Mouse (Mus musculus): ENCODE data around the gene Zfp629.

The Zfp629 gene

DNA sequence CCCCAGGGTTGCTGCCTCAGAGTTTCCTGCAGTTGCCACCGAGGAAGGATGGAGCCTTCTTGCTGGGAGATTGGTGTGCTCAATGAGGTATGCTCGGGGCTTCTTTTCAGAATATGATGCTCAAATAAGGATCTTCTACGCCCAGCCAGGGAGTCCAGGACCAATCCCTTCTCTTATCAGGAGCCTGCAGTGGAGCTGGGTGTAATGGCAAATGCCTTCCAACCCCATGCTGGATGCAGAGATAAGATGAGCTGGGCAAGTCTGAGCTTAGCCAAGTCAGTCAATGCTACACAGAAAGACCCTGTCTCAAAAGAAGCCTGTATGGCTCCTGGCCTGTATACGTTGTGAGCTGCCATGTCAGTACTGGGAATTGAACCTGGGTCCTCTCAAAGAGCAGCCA lies 10.9 kb upstream of the Zfp629 start:
- TF ChIP-seq GATA4 (IDR thresholded peaks at IDR 0.05; ENCODE audit: insufficient replicate concordance, low read length) = no peak

DNA sequence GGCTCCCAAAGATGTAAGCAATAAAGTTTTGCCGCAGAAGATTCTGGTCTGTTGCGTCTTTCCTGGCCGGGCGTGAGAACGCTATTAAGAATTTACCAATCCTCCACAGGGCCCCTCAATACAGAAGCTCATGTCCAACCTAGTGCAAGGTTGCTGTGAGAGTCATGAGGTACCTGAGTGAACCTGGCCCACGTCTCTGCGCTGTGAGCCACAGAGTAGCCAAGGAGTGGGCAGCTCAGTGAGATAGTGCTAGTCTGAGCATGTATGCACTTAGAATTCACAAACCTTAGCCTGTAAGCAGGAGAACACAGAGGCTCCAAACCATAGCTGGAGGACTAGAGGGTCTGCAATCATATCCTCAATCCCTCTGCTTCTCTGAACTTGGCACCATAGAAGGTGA lies 10.4 kb upstream of the Zfp629 start:
- no peak for TF ChIP-seq GATA4 (IDR thresholded peaks at IDR 0.05; ENCODE audit: insufficient replicate concordance, low read length)

DNA sequence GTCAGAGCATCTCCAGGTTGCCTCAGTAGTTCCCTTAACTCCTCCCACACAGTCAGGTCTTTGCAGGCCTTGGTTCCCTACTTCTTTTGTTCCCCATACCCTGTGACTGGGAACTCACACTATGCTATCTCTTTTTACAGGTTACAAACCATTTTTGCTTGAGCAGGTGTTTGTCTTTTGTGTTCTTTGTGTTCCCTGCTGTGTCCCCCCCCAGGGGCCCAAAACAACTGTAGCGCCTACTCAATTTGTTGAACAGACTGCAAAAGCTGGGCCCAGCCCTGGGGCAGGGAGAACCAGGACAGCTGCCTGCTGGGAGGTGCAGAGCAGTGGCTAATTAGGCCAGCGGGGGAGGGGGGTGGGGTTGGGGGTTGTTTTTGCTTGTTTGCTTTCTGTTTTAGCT lies 2.4 kb upstream of the Zfp629 start:
- no peak for TF ChIP-seq GATA4 (IDR thresholded peaks at IDR 0.05; ENCODE audit: insufficient replicate concordance, low read length)

DNA sequence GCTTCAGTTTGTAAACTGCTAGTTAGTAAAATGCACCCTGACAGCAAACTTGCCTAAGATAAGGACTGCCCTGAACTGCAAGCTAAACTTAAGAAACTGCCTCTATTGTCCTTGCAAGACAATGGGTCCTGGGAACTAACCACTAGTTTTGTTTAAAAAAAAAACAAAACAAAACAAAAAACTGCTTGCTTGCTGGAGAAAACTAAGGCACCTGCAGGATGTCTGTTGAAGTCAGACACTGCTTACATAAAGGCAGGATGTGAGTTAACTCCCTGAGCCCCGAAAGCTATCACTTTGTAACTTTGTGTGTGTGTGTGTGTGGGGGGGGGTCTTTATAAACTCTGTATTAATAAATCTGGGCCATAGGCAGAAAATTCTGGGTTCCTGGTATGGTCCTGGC lies 1.3 kb upstream of the Zfp629 start:
- no peak for TF ChIP-seq GATA4 (IDR thresholded peaks at IDR 0.05; ENCODE audit: insufficient replicate concordance, low read length)

DNA sequence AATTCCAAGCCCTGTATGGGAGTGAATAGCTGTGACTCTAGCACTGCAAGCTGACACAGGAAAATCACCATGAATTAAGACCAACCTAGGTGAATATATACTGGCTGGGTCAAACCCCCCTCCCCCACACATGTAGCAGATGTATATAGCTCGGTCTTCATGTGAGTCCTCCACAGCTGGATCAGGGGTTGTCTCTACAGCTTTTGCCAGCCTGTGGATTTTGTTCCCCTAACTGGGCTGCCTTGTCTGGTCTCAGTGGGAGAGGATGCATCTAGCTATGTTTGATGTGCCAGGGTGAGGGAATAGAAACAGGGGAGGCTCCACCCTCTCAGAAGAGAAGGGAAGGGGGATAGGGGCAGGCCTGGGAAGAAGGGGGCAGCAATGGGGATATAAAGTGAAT lies 739 bp upstream of the Zfp629 start:
- TF ChIP-seq GATA4 (IDR thresholded peaks at IDR 0.05; ENCODE audit: insufficient replicate concordance, low read length) = no peak

DNA sequence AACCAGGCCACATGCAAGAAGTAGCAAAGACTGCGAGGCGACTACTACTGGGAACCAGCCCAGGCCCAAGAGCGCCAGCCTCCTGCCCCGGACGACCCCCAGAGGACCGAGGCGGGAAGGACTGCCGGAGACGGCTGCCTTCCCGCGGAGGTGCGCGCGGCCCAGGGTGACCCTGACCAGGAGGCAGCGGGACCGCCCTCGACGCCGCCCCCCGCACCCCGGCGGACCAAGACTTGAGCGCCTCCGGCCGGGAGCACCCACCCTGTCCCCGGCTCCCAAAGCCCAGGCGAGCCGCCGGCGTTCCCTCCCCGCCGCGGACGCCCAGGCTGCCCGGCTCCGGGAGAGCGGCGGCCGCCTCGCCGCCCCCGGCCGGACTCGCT lies 1.1 kb downstream of the Zfp629 start:
- TF ChIP-seq GATA4 (IDR thresholded peaks at IDR 0.05; ENCODE audit: insufficient replicate concordance, low read length) = no peak

DNA sequence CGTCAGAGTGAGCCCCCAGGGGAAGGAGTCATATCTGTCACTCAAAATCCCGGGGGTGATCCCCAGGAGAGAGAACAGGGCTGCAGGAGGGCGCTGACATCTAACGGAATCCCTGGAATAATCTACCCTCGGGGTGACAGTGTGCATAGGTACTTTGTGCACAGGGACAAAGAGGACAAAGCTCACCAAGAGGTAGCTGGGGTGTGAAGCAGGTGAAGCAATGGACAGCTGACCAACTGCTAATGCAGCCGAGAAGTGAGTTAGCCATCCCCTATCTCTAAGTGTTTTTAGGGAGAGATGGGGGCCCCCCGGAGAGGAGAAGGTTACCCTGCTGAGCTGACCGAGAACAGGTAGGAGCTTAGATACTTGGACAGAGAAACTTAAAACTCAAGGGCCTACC lies 1.5 kb downstream of the Zfp629 start:
- TF ChIP-seq GATA4 (IDR thresholded peaks at IDR 0.05; ENCODE audit: insufficient replicate concordance, low read length) = no peak

DNA sequence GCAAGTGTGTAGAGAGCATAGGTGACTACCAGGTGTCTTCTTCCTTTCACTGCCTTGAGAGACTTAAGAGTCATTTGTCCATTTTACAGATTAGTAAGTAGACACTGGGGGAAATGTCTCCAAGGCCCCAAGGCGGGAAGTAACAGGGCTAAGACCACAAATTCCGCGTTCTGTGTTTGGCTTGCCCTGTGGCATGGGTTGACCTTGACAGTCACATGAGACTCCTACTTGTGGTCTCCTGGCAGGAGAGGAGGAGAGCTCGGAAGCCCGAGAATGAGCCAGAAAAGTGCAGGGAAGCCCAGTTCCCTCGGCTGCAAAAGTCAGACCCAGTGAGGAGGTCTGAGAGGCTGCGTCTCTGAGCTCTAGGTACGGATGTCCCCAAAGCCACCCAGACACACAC lies 2.1 kb downstream of the Zfp629 start:
- TF ChIP-seq GATA4 (IDR thresholded peaks at IDR 0.05; ENCODE audit: insufficient replicate concordance, low read length) = no peak

DNA sequence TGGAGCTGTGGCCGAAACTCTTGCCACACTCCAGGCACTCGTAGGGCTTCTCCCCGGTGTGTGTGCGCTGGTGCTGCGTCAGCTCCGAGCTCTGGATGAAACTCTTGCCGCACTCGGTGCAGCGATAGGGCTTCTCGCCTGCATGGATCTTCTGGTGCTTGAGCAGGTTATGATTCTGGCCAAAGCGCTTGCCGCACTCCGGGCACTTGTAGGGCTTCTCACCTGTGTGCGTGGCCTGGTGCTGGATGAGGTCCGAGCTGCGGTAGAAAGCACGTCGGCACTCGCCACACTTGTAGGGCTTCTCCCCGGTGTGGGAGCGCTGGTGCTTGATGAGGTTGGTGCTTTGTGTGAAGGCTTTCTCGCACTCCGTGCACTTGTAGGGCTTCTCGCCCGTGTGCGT lies 4.0 kb downstream of the Zfp629 start:
- no peak for TF ChIP-seq GATA4 (IDR thresholded peaks at IDR 0.05; ENCODE audit: insufficient replicate concordance, low read length)

DNA sequence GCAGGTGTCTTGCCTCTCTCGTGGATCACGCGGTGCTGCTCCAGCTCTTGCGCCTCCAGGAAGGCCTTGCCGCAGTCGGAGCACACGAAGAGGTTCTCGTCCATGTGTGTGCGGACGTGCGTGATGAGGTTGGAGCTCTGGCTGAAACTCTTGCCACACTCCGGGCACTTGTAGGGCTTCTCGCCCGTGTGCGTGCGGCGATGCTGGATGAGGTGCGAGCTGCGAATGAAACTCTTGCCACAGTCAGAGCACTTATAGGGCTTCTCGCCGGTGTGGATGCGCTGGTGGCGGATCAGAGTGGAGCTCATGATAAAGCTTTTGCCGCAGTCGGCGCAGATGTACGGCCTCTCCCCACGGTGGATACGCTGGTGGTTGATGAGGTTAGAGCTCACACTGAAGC lies 4.6 kb downstream of the Zfp629 start:
- no peak for TF ChIP-seq GATA4 (IDR thresholded peaks at IDR 0.05; ENCODE audit: insufficient replicate concordance, low read length)

DNA sequence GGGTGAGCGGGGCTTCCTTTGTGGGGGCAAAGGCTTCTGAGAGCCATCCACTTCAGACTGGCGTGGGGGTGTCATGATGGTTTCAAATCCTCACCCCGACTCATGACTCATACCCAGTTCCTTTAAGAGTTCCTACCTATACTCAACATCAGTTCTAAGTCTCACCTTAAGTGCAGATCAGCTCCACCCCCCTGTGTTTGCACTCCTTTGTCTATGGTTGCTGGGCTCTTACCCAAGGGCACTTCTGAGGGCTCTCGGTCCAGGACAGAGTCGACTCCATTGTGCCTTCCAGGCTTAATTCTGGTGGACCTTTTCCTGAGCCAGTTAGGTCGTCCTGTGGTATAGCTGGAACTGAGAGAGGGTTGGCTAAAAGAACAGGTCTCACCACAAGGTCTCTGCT lies 8.4 kb downstream of the Zfp629 start:
- TF ChIP-seq GATA4 (IDR thresholded peaks at IDR 0.05; ENCODE audit: insufficient replicate concordance, low read length) = no peak

DNA sequence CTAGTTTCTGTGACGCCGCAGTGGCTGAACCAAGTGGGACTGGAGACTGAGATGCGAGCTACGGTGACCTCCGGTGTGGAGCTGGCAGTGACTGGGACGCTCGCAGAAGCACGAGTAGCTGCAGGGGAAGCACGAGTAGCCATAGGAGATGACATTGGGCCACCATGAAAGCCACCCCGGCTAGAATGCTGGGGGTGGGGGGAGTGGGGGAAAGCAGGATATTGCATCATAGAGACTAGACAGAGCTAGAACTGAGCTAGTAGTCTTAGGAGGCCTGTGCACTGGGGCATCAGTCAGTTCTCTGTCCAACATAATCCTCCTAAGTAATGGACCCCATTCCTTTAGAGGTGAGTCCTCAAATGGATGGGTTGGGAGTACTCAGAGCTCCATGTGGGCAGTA lies 11.3 kb downstream of the Zfp629 start:
- TF ChIP-seq GATA4 (IDR thresholded peaks at IDR 0.05; ENCODE audit: insufficient replicate concordance, low read length) = no peak

DNA sequence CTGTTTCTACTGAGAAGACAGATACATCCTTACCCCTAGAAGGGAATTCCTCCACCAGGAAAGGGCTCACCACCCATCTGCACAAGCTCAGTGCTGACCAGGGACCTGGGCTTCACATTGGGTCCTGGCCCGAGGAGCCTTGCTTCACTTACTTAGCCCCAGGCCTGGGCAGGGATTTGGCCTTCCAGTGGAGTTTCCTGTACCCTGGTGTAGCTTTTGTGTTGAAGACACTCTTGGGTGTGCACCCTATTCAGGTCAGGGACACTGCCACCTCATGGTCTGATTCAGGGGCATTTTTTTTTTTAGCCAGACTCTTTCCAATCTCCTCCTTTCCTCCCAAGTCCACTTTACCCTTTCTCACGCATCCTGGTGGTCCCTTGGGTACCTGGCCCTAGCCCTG lies 12.7 kb downstream of the Zfp629 start:
- TF ChIP-seq GATA4 (IDR thresholded peaks at IDR 0.05; ENCODE audit: insufficient replicate concordance, low read length) = no peak

DNA sequence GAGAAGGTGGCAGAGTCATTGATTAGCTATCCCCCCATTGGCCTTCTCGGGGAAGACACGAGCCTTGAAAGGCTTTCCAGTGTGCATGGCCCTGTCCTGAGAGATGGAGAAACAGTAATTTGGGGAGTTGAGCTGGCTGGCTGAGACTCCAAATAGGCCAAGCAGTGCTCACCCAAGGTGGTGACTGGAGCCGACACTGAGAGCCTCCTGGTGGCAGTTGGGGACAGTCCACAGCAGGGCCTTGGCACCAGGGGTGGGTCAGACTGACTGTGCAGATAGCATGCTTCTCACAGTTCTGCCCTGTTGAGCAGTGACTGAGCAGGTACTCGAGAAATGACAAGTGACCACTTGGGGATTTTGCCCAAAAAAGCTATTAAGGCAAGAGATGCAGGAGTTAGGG lies 13.9 kb downstream of the Zfp629 start:
- no peak for TF ChIP-seq GATA4 (IDR thresholded peaks at IDR 0.05; ENCODE audit: insufficient replicate concordance, low read length)

DNA sequence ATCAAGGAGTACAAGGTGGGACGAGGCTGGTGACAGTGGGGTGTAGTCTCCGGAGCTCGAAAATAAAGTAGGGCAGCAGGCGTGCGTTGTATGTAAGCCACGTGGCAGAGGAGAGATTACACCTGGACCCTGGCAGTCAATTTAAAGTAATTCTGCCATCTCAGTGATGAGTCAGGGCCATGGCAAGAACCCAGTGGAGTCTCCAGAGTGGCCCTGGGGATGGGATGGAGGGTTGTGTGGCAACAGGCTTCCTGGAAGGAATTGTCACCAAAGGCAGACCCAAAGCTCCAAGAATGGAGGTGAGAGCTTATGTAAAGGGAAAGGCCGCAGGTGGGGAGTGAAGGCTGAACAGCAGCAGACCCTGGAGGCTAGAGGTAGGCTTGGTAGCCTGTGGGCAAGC lies 15.0 kb downstream of the Zfp629 start:
- TF ChIP-seq GATA4 (IDR thresholded peaks at IDR 0.05; ENCODE audit: insufficient replicate concordance, low read length) = no peak

DNA sequence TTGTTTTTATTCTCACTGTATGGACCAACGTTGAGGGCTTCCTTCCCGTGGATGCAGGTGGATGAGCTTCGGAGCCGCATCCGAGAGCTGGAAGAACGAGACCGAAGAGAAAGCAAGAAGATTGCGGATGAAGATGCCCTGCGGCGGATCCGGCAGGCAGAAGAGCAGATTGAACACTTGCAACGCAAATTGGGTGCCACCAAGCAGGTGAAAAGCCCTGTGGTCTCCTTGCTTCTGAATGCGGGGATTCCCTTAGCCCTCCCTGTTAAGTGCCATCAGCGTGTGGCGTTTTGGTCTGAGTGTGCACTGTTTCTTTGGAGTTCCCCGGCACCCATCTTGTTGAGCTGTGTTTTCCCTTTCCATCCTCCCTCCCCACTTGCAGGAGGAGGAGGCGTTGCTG lies 18.9 kb downstream of the Zfp629 start:
- no peak for TF ChIP-seq GATA4 (IDR thresholded peaks at IDR 0.05; ENCODE audit: insufficient replicate concordance, low read length)

DNA sequence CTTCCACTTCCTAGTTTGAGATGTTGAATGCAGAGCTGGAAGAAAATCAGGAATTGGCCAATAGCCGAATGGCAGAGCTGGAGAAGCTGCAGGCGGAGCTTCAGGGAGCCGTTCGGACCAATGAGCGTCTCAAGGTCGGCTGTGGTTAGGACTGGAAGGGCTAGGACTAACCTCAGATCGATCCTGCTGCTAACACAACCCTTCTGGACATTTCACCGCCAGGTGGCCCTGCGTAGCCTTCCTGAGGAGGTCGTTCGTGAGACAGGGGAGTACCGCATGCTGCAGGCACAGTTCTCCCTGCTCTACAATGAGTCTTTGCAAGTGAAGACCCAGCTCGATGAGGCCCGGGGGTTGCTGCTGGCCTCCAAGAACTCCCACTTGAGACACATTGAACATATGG lies 23.0 kb downstream of the Zfp629 start:
- TF ChIP-seq GATA4 (IDR thresholded peaks at IDR 0.05; ENCODE audit: insufficient replicate concordance, low read length) = no peak

DNA sequence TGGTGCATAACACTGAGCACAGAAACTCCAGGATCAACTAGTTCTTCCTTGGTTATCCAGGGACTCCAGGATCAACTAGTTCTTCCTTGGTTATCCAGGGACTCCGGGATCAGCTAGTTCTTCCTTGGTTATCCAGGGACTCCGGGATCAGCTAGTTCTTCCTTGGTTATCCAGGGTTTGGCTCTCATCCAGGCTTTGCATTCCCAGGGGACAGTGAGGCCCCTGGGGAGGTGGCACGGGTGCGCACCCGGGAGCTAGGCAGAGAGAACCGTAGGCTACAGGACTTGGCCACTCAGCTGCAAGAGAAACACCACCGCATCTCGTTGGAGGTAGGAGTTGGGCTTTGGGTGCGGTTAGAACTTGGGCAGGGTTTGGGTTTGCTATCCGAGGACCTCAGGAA lies 24.5 kb downstream of the Zfp629 start:
- TF ChIP-seq GATA4 (IDR thresholded peaks at IDR 0.05; ENCODE audit: insufficient replicate concordance, low read length) = no peak
